Mouse (Mus musculus) MEL (cell line): ENCODE data around the gene Ttc3.

Source experiments
- CHD1 ChIP-seq: IDR thresholded peaks from 2 replicates; pipeline ENCODE4 v1.6.1; 2012; ENCODE audit warnings: low read depth, mild to moderate bottlenecking, inconsistent platforms, low read length, improper control_type of control experiment
- CTCF ChIP-seq, 3 experiments: IDR thresholded peaks in 2 of 3; conservative IDR thresholded peaks in 1 of 3; 2 replicates each; pipeline ENCODE4 v1.5.1; 2011 to 2012; ENCODE audit warnings: low read length in 3 of 3, low read depth in 2 of 3, mild to moderate bottlenecking in 2 of 3, improper control_type of control experiment in 1 of 3, inconsistent platforms in 1 of 3, mixed read lengths in 1 of 3, moderate library complexity in 1 of 3; ENCODE audit not compliant: control insufficient read depth in 1 of 3, insufficient read depth in 1 of 3, poor library complexity in 1 of 3, severe bottlenecking in 1 of 3
- EP300 ChIP-seq, 2 experiments: IDR thresholded peaks; 2 replicates each; pipeline ENCODE4 v1.6.1; 2011; ENCODE audit warnings: improper control_type of control experiment in 2 of 2, low read length in 2 of 2, low read depth in 1 of 2, mild to moderate bottlenecking in 1 of 2
- KAT2A ChIP-seq: conservative IDR thresholded peaks from 2 replicates; pipeline ENCODE4 v1.6.1; 2012; ENCODE audit warnings: low read depth, low read length, improper control_type of control experiment, inconsistent platforms
- MXI1 ChIP-seq: IDR thresholded peaks from 2 replicates; pipeline ENCODE4 v1.6.1; 2011; ENCODE audit warnings: mild to moderate bottlenecking, low read depth, low read length, improper control_type of control experiment

- TF ChIP-seq MXI1 (no peak), KAT2A (no peak), EP300 (IDR thresholded peaks at IDR 0.05; ENCODE audit: low read depth in 1 of 2, low read length in 2 of 2) (no peak), CTCF (IDR thresholded peaks at IDR 0.05 in 2 of 3, conservative IDR thresholded peaks at IDR 0.05 in 1 of 3; ENCODE audit: control insufficient read depth in 1 of 3, insufficient read depth in 1 of 3, low read depth in 2 of 3, low read length in 3 of 3, poor library complexity in 1 of 3, severe bottlenecking in 1 of 3) (no peak), CHD1 (no peak)
These were observed 41.2 kb upstream of the Ttc3 start for GRCm38 (mm10) chr16:94328881-94329867.
